Mouse (Mus musculus): ENCODE measurements around the gene Gm49373.

Gene Gm49373

GRCm38 (mm10) chr9:21073044-21073840 is at the start of gene Gm49373, which contains the start of gene Fdx1l:
Gene Gm49373 (minus strand): TSS chr9:21073096.
Gene Fdx1l (minus strand): TSS chr9:21073614.
- peak; percentile 89 for DNase-seq (ENCODE audit: low spot score)

- no peak for DNase-seq (ENCODE audit: low spot score)
These were observed 48.6 kb upstream of the Gm49373 start for GRCm38 (mm10) chr9:21121483-21121882.

GRCm38 (mm10) chr9:21117073-21117472 is 44.2 kb upstream of the Gm49373 start:
- DNase-seq (ENCODE audit: low spot score): no peak

- DNase-seq (ENCODE audit: low spot score): no peak
These were observed 42.2 kb upstream of the Gm49373 start for GRCm38 (mm10) chr9:21115105-21115504.

GRCm38 (mm10) chr9:21114190-21114589 is 41.3 kb upstream of the Gm49373 start:
- DNase-seq (ENCODE audit: low spot score): no peak

GRCm38 (mm10) chr9:21113751-21114150 is 40.9 kb upstream of the Gm49373 start:
- DNase-seq (ENCODE audit: low spot score): no peak

- DNase-seq (ENCODE audit: low spot score): no peak
These were observed 34.8 kb upstream of the Gm49373 start for GRCm38 (mm10) chr9:21107607-21108237.

- DNase-seq (ENCODE audit: low spot score): peak; percentile 24
These were observed 33.1 kb upstream of the Gm49373 start for GRCm38 (mm10) chr9:21105760-21106564.

- no peak for DNase-seq (ENCODE audit: low spot score)
These were observed 31.9 kb upstream of the Gm49373 start for GRCm38 (mm10) chr9:21104814-21105213.

- no peak for DNase-seq (ENCODE audit: low spot score)
These were observed 29.2 kb upstream of the Gm49373 start for GRCm38 (mm10) chr9:21102076-21102475.

- DNase-seq (ENCODE audit: low spot score): no peak
These were observed 27.7 kb upstream of the Gm49373 start for GRCm38 (mm10) chr9:21100447-21101161.

- DNase-seq (ENCODE audit: low spot score): peak; percentile 62
These were observed 24.9 kb upstream of the Gm49373 start for GRCm38 (mm10) chr9:21097793-21098192.

- no peak for DNase-seq (ENCODE audit: low spot score)
These were observed 23.1 kb upstream of the Gm49373 start for GRCm38 (mm10) chr9:21095958-21096357.

GRCm38 (mm10) chr9:21093423-21093822 is 20.5 kb upstream of the Gm49373 start:
- no peak for DNase-seq (ENCODE audit: low spot score)

GRCm38 (mm10) chr9:21091707-21092320 is 18.9 kb upstream of the Gm49373 start, which contains the start of the genes Gm38431 and Raver1:
Gene Gm38431 (minus strand): TSS chr9:21091997.
Gene Raver1 (minus strand): TSS chr9:21092008.
- peak; percentile 97 for DNase-seq (ENCODE audit: low spot score)

GRCm38 (mm10) chr9:21090972-21091706 is 18.2 kb upstream of the Gm49373 start:
- DNase-seq (ENCODE audit: low spot score): no peak

- no peak for DNase-seq (ENCODE audit: low spot score)
These were observed 17.6 kb upstream of the Gm49373 start for GRCm38 (mm10) chr9:21090537-21090936.

- no peak for DNase-seq (ENCODE audit: low spot score)
These were observed 10.4 kb upstream of the Gm49373 start for GRCm38 (mm10) chr9:21083324-21083723.

GRCm38 (mm10) chr9:21081127-21081526 is 8.2 kb upstream of the Gm49373 start:
- no peak for DNase-seq (ENCODE audit: low spot score)

- DNase-seq (ENCODE audit: low spot score): no peak
These were observed 2.7 kb upstream of the Gm49373 start for GRCm38 (mm10) chr9:21075625-21076024.

GRCm38 (mm10) chr9:21074173-21074572 is 1.3 kb upstream of the Gm49373 start:
- DNase-seq (ENCODE audit: low spot score): no peak

Measured in left cerebral cortex, adult 11 months (tissue).